Mouse (Mus musculus): ENCODE data around the gene Celf5. TPM values are rescaled to one million over a fixed set of nuclear protein-coding genes. Genes with fewer than 3 reads are reported as not detected.
A peak's percentile ranks its signal among the peaks of the same experiment; 100 is the strongest.

Celf5 gene
- polyA plus RNA-seq, 1 experiment from 2014 or later = 0.40 TPM

GRCm38 (mm10) chr10:81432169-81432867, 50.2 kb downstream of the Celf5 start:
- Histone ChIP-seq H3K4me1 (replicated peaks; ENCODE audit: control insufficient read depth, insufficient read depth, low read length) (peaks cover 33% of the 10 kb centered on the region), H3K36me3 (ENCODE audit: control insufficient read depth, insufficient read depth, low read length) (no peaks in the 10 kb centered on the region), H3K4me2 (ENCODE audit: low read depth, low read length) (peak overlapping the region; percentile 57), H3K9ac (ENCODE audit: low read length) (no peak overlapping the region), H3K9me3 (ENCODE audit: control insufficient read depth, low read length) (no peaks in the 10 kb centered on the region), H3K27ac (ENCODE audit: low read length) (no peak overlapping the region), H3K27me3 (ENCODE audit: control insufficient read depth, insufficient read depth, low read depth, low read length) (no peaks in the 10 kb centered on the region), H3K4me3 (ENCODE audit: low read length) (peak overlapping the region; percentile 12)
- ATAC-seq (ENCODE audit: low read depth) = no peak
- WGBS = 58% methylated on average over 21 of the region's 21 CpGs

DNA sequence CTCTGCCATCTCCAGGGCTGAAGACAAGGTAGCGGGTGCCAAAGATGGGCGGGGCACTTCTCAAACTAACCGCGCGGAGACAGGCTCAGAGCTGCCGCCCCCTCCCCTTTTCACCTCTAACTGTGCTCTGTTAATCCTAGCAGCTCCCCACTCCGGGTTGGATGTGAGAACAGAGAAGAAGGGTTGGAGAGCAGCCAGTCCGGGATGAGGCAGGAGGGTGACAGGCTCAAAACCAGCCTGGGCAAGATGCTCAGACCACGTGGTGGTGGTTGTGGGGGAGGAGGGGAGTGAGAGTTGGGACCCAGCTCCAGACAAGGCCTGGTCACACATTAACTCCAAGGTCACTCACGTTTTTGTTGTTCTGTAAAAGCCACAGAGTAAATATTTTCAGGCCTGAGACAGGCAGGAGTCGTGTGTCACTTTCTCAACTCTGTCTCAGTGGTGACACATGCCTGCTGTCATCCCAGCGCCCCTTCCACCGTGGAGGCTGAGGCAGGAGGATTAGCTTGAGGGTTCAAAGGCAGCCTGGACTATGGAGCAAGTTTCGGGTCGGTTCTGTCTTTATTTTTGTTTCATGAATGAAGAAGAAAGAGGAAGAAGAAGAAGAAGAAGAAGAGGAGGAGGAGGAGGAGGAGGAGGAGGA, 50.9 kb downstream of the Celf5 start:
- peak overlapping the region; percentile 98 for H3K4me2 ChIP-seq (ENCODE audit: low read depth, low read length)
- WGBS = 15% methylated on average over 15 of the region's 15 CpGs
- ATAC-seq (ENCODE audit: low read depth) = no peak
- H3K9me3 ChIP-seq (ENCODE audit: control insufficient read depth, low read length) = no peaks in the 10 kb centered on the region
- H3K27me3 ChIP-seq (ENCODE audit: control insufficient read depth, insufficient read depth, low read depth, low read length) = no peaks in the 10 kb centered on the region
- H3K4me1 ChIP-seq (replicated peaks; ENCODE audit: control insufficient read depth, insufficient read depth, low read length) = peaks cover 36% of the 10 kb centered on the region
- no peak overlapping the region for H3K27ac ChIP-seq (ENCODE audit: low read length)
- H3K4me3 ChIP-seq (ENCODE audit: low read length) = peak overlapping the region; percentile 83
- H3K36me3 ChIP-seq (ENCODE audit: control insufficient read depth, insufficient read depth, low read length) = no peaks in the 10 kb centered on the region
- no peak overlapping the region; the same call in 1 of the 2 replicates for H3K9ac ChIP-seq (ENCODE audit: low read length)

DNA sequence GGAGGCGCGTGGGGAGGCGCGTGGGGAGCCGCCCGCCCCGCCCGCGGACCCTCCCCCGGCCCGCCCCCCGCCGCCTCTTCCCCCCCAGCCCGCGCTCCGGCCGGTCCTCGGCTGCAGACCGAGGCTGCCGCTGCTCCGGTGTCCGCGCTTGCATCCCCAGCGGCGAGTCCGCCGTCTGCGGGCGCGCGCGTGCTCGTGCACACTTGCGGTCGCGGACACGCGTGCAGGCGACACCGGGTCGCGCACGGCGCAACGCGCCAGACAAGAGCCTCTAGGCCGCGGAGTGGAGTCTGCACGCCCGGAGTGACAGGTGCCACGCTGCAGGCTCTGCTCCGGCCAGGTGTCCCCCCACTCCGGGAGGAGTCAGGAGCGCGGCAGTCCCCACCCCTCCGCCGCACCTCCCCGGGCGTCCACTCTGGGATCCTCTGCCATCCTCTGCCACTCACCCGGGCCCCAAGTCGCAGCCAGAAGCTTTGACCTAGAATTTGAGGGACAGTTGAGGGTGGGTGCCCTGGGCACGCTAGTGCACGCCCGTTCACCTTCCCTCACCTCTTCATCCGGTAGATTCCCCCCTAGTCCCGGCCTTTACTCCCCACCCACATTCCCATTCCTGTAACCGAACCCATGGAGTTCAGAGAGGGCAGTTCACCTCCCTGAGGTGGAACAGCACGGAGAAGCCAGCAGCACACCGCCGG, 51.5 kb downstream of the Celf5 start:
- no peaks in the 10 kb centered on the region for H3K27me3 ChIP-seq (ENCODE audit: control insufficient read depth, insufficient read depth, low read depth, low read length)
- H3K4me2 ChIP-seq (ENCODE audit: low read depth, low read length) = peak overlapping the region; percentile 98
- peak; percentile 15; the same call in 1 of the 2 replicates for ATAC-seq (ENCODE audit: low read depth)
- no peaks in the 10 kb centered on the region for H3K36me3 ChIP-seq (ENCODE audit: control insufficient read depth, insufficient read depth, low read length)
- under 1% methylated on average over 50 of the region's 70 CpGs for WGBS
- H3K9ac ChIP-seq (ENCODE audit: low read length) = peak overlapping the region; percentile 86
- peak overlapping the region; percentile 83 for H3K4me3 ChIP-seq (ENCODE audit: low read length)
- no peaks in the 10 kb centered on the region for H3K9me3 ChIP-seq (ENCODE audit: control insufficient read depth, low read length)
- peak overlapping the region; percentile 98 for H3K27ac ChIP-seq (ENCODE audit: low read length)
- H3K4me1 ChIP-seq (replicated peaks; ENCODE audit: control insufficient read depth, insufficient read depth, low read length) = peaks cover 36% of the 10 kb centered on the region

GRCm38 (mm10) chr10:81430141-81430830, 52.2 kb downstream of the Celf5 start:
- H3K27ac ChIP-seq (ENCODE audit: low read length) = peak overlapping the region; percentile 98
- H3K4me1 ChIP-seq (replicated peaks; ENCODE audit: control insufficient read depth, insufficient read depth, low read length) = peaks cover 40% of the 10 kb centered on the region
- H3K4me2 ChIP-seq (ENCODE audit: low read depth, low read length) = peak overlapping the region; percentile 98
- peak; percentile 17 for ATAC-seq (ENCODE audit: low read depth)
- WGBS = 0% methylated on average over 40 of the region's 89 CpGs
- H3K9me3 ChIP-seq (ENCODE audit: control insufficient read depth, low read length) = no peaks in the 10 kb centered on the region
- H3K4me3 ChIP-seq (ENCODE audit: low read length) = peak overlapping the region; percentile 83
- H3K36me3 ChIP-seq (ENCODE audit: control insufficient read depth, insufficient read depth, low read length) = no peaks in the 10 kb centered on the region
- H3K27me3 ChIP-seq (ENCODE audit: control insufficient read depth, insufficient read depth, low read depth, low read length) = no peaks in the 10 kb centered on the region
- peak overlapping the region; percentile 86 for H3K9ac ChIP-seq (ENCODE audit: low read length)

DNA sequence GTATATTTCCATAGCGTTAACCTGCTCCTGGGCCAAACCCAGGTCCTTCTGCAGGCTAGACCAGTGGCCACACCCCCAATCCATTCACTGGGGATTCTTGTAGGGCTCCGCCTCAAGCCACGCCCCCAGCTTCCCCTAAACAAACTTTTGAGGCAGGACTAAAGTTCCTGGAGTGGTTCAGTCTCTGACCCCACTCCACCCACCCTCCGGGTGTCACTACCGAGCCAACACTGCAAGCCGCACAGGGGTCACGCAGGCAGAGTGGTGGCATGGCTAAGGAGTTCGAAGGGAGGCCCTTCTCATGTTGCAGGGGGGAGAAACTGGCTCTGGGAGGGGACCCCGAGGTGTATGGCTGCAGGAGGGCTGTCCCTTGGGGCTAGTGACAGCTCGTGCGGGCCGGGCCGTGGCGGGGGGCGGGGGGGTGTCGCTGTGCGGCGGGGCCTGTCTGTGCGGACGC, 52.9 kb downstream of the Celf5 start:
- Histone ChIP-seq H3K9me3 (ENCODE audit: control insufficient read depth, low read length) (no peaks in the 10 kb centered on the region), H3K36me3 (ENCODE audit: control insufficient read depth, insufficient read depth, low read length) (no peaks in the 10 kb centered on the region), H3K4me3 (ENCODE audit: low read length) (peak overlapping the region; percentile 83), H3K27me3 (ENCODE audit: control insufficient read depth, insufficient read depth, low read depth, low read length) (no peaks in the 10 kb centered on the region), H3K27ac (ENCODE audit: low read length) (peak overlapping the region; percentile 98), H3K4me1 (replicated peaks; ENCODE audit: control insufficient read depth, insufficient read depth, low read length) (peaks cover 41% of the 10 kb centered on the region), H3K4me2 (ENCODE audit: low read depth, low read length) (peak overlapping the region; percentile 98), H3K9ac (ENCODE audit: low read length) (peak overlapping the region; percentile 86)
- peak; percentile 52 for ATAC-seq (ENCODE audit: low read depth)
- 0% methylated on average over 18 of the region's 20 CpGs for WGBS

DNA sequence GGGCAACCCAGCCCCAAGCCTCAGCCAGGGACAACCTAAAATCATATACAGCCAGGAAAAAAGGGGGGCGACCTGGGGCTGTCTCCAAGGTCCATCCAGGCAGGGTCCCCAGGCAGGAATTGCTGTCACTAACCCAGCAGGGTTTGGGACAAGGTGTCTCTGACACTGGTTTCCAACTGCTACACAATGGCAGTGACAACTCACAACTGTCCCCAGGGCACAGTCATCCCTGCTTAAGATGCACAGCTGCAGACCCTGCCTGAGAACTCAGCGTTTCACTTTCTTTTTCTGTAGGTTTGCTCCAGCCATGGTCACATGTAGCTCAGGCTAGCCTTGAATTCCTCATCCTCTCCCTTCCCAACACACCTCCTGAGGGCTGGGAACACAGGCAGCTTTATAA, 53.4 kb downstream of the Celf5 start:
- H3K9ac ChIP-seq (ENCODE audit: low read length) = no peak overlapping the region
- no peak for ATAC-seq (ENCODE audit: low read depth)
- H3K4me1 ChIP-seq (replicated peaks; ENCODE audit: control insufficient read depth, insufficient read depth, low read length) = peaks cover 43% of the 10 kb centered on the region
- no peaks in the 10 kb centered on the region for H3K27me3 ChIP-seq (ENCODE audit: control insufficient read depth, insufficient read depth, low read depth, low read length)
- no peak overlapping the region; the same call in 1 of the 2 replicates for H3K27ac ChIP-seq (ENCODE audit: low read length)
- no peak overlapping the region for H3K4me2 ChIP-seq (ENCODE audit: low read depth, low read length)
- 43% methylated on average over 2 of the region's 2 CpGs for WGBS
- no peaks in the 10 kb centered on the region for H3K9me3 ChIP-seq (ENCODE audit: control insufficient read depth, low read length)
- H3K4me3 ChIP-seq (ENCODE audit: low read length) = no peak overlapping the region
- no peaks in the 10 kb centered on the region for H3K36me3 ChIP-seq (ENCODE audit: control insufficient read depth, insufficient read depth, low read length)

GRCm38 (mm10) chr10:81428507-81428870, 54.0 kb downstream of the Celf5 start:
- no peak overlapping the region for H3K27ac ChIP-seq (ENCODE audit: low read length)
- 86% methylated on average over 7 of the region's 7 CpGs for WGBS
- no peak for ATAC-seq (ENCODE audit: low read depth)

GRCm38 (mm10) chr10:81427804-81428506, 54.6 kb downstream of the Celf5 start:
- Histone ChIP-seq H3K27ac (ENCODE audit: low read length) (no peak overlapping the region), H3K9ac (ENCODE audit: low read length) (no peak overlapping the region), H3K27me3 (ENCODE audit: control insufficient read depth, insufficient read depth, low read depth, low read length) (no peaks in the 10 kb centered on the region), H3K9me3 (ENCODE audit: control insufficient read depth, low read length) (no peaks in the 10 kb centered on the region), H3K36me3 (ENCODE audit: control insufficient read depth, insufficient read depth, low read length) (no peaks in the 10 kb centered on the region), H3K4me1 (replicated peaks; ENCODE audit: control insufficient read depth, insufficient read depth, low read length) (peaks cover 37% of the 10 kb centered on the region), H3K4me2 (ENCODE audit: low read depth, low read length) (no peak overlapping the region), H3K4me3 (ENCODE audit: low read length) (no peak overlapping the region)
- 80% methylated on average over 8 of the region's 8 CpGs for WGBS
- ATAC-seq (ENCODE audit: low read depth) = no peak

More at GRCm38 (mm10) chr10:81428507-81428870, 54.0 kb downstream of the Celf5 start:
- H3K4me1 ChIP-seq (replicated peaks; ENCODE audit: control insufficient read depth, insufficient read depth, low read length) = peaks cover 41% of the 10 kb centered on the region
- H3K4me3 ChIP-seq (ENCODE audit: low read length) = no peak overlapping the region
- H3K36me3 ChIP-seq (ENCODE audit: control insufficient read depth, insufficient read depth, low read length) = no peaks in the 10 kb centered on the region
- H3K4me2 ChIP-seq (ENCODE audit: low read depth, low read length) = no peak overlapping the region
- H3K27me3 ChIP-seq (ENCODE audit: control insufficient read depth, insufficient read depth, low read depth, low read length) = no peaks in the 10 kb centered on the region
- no peak overlapping the region for H3K9ac ChIP-seq (ENCODE audit: low read length)
- H3K9me3 ChIP-seq (ENCODE audit: control insufficient read depth, low read length) = no peaks in the 10 kb centered on the region
